Mouse (Mus musculus) olfactory bulb, adult 2 months (tissue): ENCODE measurements around the gene Lta.

ENCODE experiments used
- CTCF ChIP-seq: fragments of 200-500 bp; IDR thresholded peaks from 2 replicates; pipeline ENCODE4 v1.5.1; 2012; ENCODE audit warnings: low read depth, mild to moderate bottlenecking, low read length, moderate library complexity; ENCODE audit not compliant: insufficient read depth
- POLR2A ChIP-seq: fragments of 200-500 bp; IDR thresholded peaks from 2 replicates; pipeline ENCODE4 v1.6.1; 2012; ENCODE audit warnings: mild to moderate bottlenecking, low read depth, low read length, moderate library complexity; ENCODE audit not compliant: insufficient read depth

DNA sequence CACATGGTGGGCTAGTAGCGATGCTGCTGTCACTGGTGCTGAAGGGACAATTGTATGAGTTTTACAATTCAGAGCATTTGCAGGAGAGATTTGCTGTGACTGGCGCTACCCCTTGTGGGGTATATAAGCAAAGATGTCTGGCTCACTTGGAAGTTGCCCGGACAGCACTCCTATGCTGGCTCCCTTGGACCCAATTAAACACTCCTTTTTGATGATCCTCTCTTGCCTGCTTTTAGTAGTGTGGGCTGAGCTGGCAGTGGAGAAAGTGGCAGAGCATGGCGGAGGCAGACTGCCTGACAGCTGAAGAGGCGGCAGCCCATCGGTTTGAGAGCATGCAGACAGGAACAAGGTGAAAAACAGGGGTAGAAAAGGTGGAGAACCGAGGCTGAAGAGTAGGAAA is 37.4 kb downstream of the Lta start:
- TF ChIP-seq CTCF (no peak), POLR2A (no peak)
